Mouse (Mus musculus) layer of hippocampus, adult 2 months (tissue): ENCODE data around the gene Eps8l3. TPM values are rescaled to one million over a fixed set of nuclear protein-coding genes. Genes with fewer than 3 reads are reported as not detected.

Experiments
- DNase-seq, 2 experiments: peaks; one replicate each; pipeline ENCODE4 v3.0.0; 2022; ENCODE audit warnings: low spot score in 2 of 2
- H3K27ac ChIP-seq: fragments of 200-600 bp; 2 replicates; pipeline ENCODE4 v1.8.1; 2022
- H3K4me3 ChIP-seq: fragments of 200-600 bp; 2 replicates; pipeline ENCODE4 v1.8.1; 2022; ENCODE audit warnings: mild to moderate bottlenecking
- CTCF ChIP-seq: fragments of 200-600 bp; conservative IDR thresholded peaks from 2 replicates; pipeline ENCODE4 v1.8.1; 2022; ENCODE audit warnings: antibody characterized with exemption, mild to moderate bottlenecking, moderate library complexity
- total RNA-seq, 2 experiments: library from RNA; stranded (reverse); gene quantifications; 2 replicates each; pipeline ENCODE4 v1.2.3; 2021

Gene Eps8l3
- total RNA-seq, 2 experiments from 2014 or later: not detected

DNA sequence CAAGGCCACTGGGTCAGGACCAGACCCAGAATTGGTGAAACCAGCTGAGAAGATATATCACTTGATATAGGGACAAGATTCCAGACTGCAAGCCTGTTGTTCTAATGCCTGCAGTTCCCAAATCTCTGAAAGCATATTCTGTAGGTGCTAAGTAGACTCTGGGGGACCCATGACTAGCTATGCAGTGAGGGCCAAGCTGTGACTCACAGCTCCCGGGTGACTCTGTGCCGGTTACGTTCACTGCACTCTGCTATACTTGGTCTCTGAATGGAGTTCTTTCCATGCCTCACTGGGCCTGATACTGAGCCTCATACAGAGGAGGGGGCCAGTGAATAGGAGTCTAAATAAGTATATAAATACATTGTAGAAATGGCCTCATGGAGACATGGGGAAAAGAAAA, 50.8 kb downstream of the Eps8l3 start:
- H3K4me3 ChIP-seq: no peak overlapping the region
- TF ChIP-seq CTCF: no peak
- no peak for DNase-seq
- H3K27ac ChIP-seq: peak overlapping the region; percentile 14; the same call in 1 of the 2 replicates

DNA sequence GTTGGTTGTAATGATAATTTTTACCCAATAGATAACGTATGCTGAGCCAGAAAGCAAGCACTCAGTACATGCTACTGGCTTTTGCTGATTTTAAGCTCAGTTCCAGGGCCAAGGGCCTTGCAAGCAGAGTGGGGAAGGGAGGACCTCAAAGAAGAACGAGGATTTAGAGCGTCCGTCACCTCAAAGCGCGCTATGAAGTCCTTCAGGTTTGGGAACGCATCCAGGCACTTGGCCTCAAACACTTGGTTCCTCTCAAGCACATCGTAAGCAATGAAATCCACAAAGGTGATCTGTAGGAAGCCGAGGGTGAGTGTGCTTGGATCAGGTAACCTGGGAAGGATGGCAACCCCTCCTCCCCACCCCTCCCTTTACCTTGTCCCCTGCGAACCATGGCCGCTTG, 51.7 kb downstream of the Eps8l3 start:
- no peak overlapping the region for H3K4me3 ChIP-seq
- no peak for DNase-seq
- TF ChIP-seq CTCF: no peak
- no peak overlapping the region; the same call in 1 of the 2 replicates for H3K27ac ChIP-seq

DNA sequence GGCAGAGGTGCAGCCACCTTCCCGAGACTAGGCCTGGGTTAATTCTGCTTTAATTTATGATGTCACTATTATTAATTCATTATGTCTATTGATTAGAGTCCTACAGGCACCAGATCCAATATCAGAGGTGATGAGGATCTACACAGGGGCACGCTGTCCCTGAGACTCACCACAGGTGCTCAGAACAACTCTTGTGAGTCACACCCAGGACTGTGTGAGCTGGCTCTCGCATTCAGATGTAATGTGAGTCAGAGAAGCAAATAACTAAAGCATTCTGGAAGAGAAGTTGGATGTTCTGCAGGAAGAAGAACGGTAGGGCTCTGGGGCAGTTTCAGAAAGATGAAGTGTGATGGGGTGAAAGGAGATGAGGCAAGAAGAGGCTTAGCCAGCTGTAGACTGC, 52.2 kb downstream of the Eps8l3 start:
- no peak for DNase-seq
- Histone ChIP-seq H3K27ac (no peak overlapping the region), H3K4me3 (no peak overlapping the region)
- TF ChIP-seq CTCF: no peak

DNA sequence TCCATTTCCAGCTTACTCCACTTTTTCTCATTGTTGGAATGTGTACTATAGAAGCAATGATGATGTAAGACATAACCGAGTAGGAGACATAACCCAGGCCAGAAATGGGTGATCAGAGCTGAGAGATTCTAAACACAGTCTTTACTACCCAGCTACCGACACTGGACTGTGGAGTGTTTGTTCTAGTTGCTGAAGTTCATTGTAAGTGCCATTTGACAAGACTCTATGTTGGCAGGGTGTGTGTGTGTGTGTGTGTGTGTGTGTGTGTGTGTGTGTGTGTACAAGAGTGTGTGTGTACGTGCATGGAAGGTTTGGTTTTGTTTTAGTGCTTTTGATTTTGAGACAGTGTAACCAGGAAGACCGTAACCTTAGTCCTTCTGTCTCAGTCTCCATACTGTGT, 52.7 kb downstream of the Eps8l3 start:
- no peak for TF ChIP-seq CTCF
- Histone ChIP-seq H3K27ac (no peak overlapping the region), H3K4me3 (no peak overlapping the region)
- no peak for DNase-seq

DNA sequence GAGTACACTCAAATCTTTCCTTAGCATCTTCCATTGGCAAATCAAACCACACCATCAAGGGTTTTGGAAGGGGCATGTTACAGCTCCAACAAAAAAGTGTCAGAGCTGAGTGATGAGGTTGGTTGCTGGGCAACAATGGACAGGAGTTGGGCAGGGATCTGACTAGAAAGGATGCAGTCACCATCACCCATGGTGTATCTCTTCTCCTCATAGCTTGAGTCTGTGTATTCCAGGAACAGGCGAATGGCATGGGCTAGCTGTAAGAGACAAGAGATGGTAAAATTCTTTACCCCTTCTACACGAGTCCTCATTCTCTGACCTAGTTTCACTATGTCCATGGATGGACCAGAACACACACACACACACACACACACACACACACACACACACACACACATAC, 54.1 kb downstream of the Eps8l3 start:
- Histone ChIP-seq H3K27ac (peak overlapping the region; percentile 87), H3K4me3 (peak overlapping the region; percentile 48)
- no peak for DNase-seq
- no peak for TF ChIP-seq CTCF

DNA sequence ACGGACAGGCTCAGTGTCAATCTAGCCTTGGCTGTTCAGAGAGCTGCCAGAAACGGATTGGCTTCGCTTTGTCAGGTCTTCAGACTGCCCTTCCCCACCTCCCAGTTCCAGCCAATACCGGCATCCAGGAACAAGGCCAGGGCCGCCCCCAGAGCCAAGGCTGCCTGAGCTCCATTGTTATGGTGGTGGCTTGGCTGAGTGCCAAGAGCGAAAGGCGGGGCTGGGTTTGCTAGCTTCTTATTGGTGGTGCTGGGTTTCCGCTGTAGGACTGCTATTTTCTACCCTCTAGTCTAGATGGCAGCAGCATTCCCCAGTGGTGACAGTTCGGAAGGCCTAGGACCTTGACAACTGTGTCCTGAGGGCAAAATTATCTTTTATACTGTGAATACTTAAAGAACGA, 54.6 kb downstream of the Eps8l3 start, which contains the start of gene Gstm7:
Gene Gstm7 (minus strand): TSS at position 148 of the 400 bp plus-strand sequence.
- TF ChIP-seq CTCF: peak; percentile 70
- peak within 1 kb of the TSS; percentile 48 for H3K4me3 ChIP-seq
- DNase-seq: peak; percentile 99
- peak within 1 kb of the TSS; percentile 87 for H3K27ac ChIP-seq

DNA sequence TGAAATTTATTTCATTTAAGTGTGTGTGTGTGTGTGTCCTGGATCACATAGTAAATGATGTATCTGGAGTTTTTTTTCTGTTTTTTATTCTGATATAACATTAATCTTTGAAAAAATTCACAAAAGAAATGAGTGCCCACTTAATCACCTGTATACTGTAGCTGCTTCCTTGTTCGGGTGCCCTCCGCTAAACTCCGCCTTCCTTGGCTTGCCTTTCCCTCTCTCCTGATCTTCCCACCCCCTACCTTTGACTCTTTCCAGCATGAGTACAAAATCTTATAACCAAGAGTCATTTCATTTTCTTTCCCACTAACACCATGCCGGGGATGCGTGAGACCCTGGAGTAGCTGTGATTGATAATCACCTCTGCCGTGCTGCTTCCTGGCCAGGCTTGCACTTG, 55.1 kb downstream of the Eps8l3 start:
- DNase-seq: no peak
- H3K27ac ChIP-seq: peak overlapping the region; percentile 87
- no peak overlapping the region for H3K4me3 ChIP-seq
- no peak for TF ChIP-seq CTCF

DNA sequence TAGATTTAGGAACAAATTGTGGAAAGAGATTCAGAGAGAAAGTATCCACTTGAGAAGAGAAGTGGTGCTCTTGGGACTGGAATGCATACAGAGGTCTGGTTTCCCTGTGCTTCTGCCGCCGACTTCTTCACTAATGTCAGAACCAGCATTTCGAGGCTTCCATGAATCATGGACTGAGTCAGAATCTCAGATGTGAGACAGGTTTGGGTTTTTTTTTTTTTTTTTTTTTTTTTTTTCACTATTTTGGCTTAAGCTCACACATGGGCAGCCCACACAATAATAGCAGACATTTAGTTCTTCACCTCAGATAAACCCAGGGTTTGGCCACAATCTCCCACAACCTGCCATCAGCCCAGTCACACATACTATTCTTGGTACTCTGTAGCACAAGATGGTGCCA, 58.2 kb downstream of the Eps8l3 start:
- Histone ChIP-seq H3K27ac (no peak overlapping the region), H3K4me3 (no peak overlapping the region)
- DNase-seq: no peak
- no peak for TF ChIP-seq CTCF

DNA sequence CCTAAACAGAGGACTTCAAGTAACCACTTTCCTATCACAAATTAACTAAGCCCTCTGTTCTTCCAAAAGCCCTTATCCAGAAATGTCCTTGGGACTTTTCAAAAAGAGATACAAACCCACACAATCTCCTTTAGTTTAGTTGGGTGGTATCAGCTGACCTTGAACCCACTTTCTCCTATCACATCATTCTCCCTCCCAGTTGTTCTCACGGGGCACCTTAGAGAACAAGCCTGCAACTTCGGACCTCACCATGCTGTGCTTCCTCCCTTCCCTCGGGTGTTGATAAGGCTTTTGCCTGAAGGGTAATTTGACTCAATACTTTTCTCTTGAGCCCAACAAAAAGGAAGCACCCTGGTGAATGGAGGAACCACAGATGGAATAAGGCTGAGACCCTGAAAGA, 58.9 kb downstream of the Eps8l3 start:
- TF ChIP-seq CTCF: no peak
- no peak overlapping the region for H3K4me3 ChIP-seq

DNA sequence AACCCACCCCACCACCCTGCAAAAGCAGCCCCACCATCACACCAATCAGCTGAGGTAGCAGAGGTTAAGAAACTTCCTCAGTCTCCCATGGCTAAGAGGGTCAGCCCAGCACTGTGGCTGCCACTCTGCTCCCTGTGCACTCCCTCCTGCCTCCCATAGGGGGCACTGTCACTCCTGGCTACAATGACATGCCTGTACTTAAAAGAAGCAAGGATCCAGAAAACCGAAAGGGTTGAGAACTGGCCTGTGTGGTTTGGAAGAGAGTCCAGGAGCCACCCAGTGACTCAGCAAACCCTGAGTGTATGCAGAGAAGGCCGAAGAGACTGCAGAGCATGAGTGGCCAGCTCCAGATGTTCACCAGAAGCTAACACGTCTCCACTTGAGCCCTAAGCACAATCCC, 62.4 kb downstream of the Eps8l3 start:
- DNase-seq: peak in 1 of 2 experiments; percentile 60
- Histone ChIP-seq H3K4me3 (no peak overlapping the region), H3K27ac (peak overlapping the region; percentile 84)
- peak; percentile 91 for TF ChIP-seq CTCF

More for the DNA sequence above, 58.9 kb downstream of the Eps8l3 start:
- no peak for DNase-seq
- H3K27ac ChIP-seq: no peak overlapping the region

DNA sequence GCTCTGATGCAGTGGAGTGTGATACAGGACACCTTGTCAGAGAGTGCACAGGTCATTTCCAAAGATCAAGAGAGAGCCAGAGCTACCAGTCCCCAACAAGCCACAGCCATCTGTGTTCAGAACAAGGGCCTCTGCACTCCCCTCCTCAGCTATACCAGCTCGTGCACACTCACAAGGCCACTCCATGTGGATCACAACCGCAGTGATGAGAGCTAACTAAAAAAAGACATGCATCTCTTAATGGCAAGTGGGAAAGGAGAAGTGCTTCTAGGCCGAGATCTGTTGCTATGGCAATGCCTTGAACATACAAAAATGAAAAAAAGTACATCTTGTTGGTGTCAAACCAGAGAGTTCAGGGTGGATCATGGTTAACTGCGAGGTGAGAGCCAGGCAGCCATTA, 62.8 kb downstream of the Eps8l3 start:
- Histone ChIP-seq H3K4me3 (no peak overlapping the region), H3K27ac (peak overlapping the region; percentile 84)
- TF ChIP-seq CTCF: no peak
- DNase-seq: no peak

DNA sequence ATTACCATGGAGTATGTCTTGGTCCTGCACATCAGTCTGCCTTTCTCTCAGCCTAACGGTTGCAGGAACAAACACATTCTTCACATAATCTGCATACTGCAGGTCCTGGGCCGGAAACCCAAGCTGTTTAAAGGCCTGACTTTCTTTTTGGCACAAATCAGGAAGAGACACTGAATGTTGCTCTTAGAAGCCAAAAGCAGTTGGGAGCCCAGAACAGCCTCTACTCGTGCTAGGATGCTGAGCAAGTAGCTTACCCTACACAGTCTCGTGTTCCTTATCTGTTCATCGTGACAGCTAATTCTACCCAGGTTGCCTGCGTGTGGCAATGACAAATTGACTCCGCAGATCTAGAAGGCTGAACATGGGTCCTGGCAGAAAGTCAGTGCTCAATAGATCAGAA, 63.5 kb downstream of the Eps8l3 start:
- peak overlapping the region; percentile 84 for H3K27ac ChIP-seq
- no peak for TF ChIP-seq CTCF
- H3K4me3 ChIP-seq: no peak overlapping the region
- no peak for DNase-seq

DNA sequence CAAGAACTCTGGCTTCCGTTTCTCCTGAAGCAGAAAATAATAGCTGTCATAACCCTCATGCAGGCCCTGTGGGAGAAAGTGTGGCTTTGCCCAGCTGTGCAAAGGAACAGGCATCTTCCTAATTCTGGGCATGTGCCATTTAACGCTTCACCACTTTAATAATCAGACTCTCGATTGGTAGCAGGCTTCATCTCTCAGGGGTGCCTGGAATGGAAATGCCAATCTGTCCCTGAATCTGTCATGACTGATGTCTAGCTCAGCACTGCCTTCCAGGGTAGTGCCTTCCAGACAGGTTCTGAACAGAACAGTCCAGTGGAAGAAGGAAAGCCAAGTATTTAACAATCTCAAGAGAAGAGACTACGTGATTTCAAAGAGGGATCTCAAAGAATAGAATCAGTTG, 64.2 kb downstream of the Eps8l3 start:
- no peak for TF ChIP-seq CTCF
- DNase-seq: peak; percentile 34 to 37
- Histone ChIP-seq H3K27ac (peak overlapping the region; percentile 84), H3K4me3 (no peak overlapping the region)

Other genes starting within 250 kb of the Eps8l3 start
- not detected for gene Gm10961, start 245.9 kb upstream of the Eps8l3 start, total RNA-seq
- 10 to 100 TPM; 74.5 to 79.2 TPM for gene Strip1, start 245.5 kb upstream of the Eps8l3 start, total RNA-seq
- 100 to 1,000 TPM; 338 to 346 TPM for gene Ahcyl1, start 180.7 kb upstream of the Eps8l3 start, total RNA-seq
- gene Csf1, start 116.8 kb upstream of the Eps8l3 start, total RNA-seq: 10 to 100 TPM; 20.4 to 20.5 TPM
- gene Gstm5, start 18.6 kb downstream of the Eps8l3 start, total RNA-seq: 100 to 1,000 TPM; 282 to 304 TPM
- gene Gstm7, start 54.6 kb downstream of the Eps8l3 start, total RNA-seq: 100 to 1,000 TPM; 173 to 177 TPM
- 10 to 100 TPM; 16.6 to 19.5 TPM for gene Gstm6, start 66.5 kb downstream of the Eps8l3 start, total RNA-seq
- not detected for gene Gstm3, start 92.1 kb downstream of the Eps8l3 start, total RNA-seq
- gene Gstm2, start 109.2 kb downstream of the Eps8l3 start, total RNA-seq: 1 to 10 TPM; 2.3 to 3.6 TPM
- gene Gstm1, start 140.7 kb downstream of the Eps8l3 start, total RNA-seq: 100 to 1,000 TPM; 350 to 371 TPM
- gene Gstm4, start 167.7 kb downstream of the Eps8l3 start, total RNA-seq: 10 to 100 TPM; 11.5 to 12.3 TPM
- 10 to 100 TPM; 74.0 to 76.7 TPM for gene Ampd2, start 209.4 kb downstream of the Eps8l3 start, total RNA-seq
- not detected for gene Gnat2, start 215.6 kb downstream of the Eps8l3 start, total RNA-seq